Mouse (Mus musculus) embryo, embryonic 10 days (tissue): ENCODE data around the gene N4bp3.
"Not testable (repeated sequence)": the region's sequence is repeated elsewhere in the genome, so short reads cannot be mapped to it uniquely, and the experiment has no call there.

Source experiments
- DNase-seq: peaks from one replicate; pipeline ENCODE4 v3.0.0-alpha.2; 2015; ENCODE audit warnings: low spot score

Gene N4bp3

GRCm38 (mm10) chr11:51652889-51653418, 2.3 kb upstream of the N4bp3 start:
- DNase-seq = no peak

GRCm38 (mm10) chr11:51650261-51650660, 381 bp downstream of the N4bp3 start:
- no peak for DNase-seq

GRCm38 (mm10) chr11:51649889-51650199, 798 bp downstream of the N4bp3 start:
- peak; percentile 58 for DNase-seq

GRCm38 (mm10) chr11:51649111-51649888, 1.3 kb downstream of the N4bp3 start:
- peak; percentile 14 for DNase-seq

- peak; percentile 76 for DNase-seq
These were observed 2.1 kb downstream of the N4bp3 start for GRCm38 (mm10) chr11:51648566-51648965.

- peak; percentile 36 for DNase-seq
These were observed 3.6 kb downstream of the N4bp3 start for GRCm38 (mm10) chr11:51646751-51647667.

GRCm38 (mm10) chr11:51646245-51646644, 4.4 kb downstream of the N4bp3 start:
- no peak for DNase-seq

- DNase-seq = no peak
These were observed 5.3 kb downstream of the N4bp3 start for GRCm38 (mm10) chr11:51645293-51645692.

- no peak for DNase-seq
These were observed 6.4 kb downstream of the N4bp3 start for GRCm38 (mm10) chr11:51644217-51644616.

- no peak for DNase-seq
These were observed 6.9 kb downstream of the N4bp3 start for GRCm38 (mm10) chr11:51643761-51644160.

GRCm38 (mm10) chr11:51643202-51643601, 7.4 kb downstream of the N4bp3 start:
- DNase-seq = no peak

GRCm38 (mm10) chr11:51640748-51641147, 9.9 kb downstream of the N4bp3 start:
- no peak for DNase-seq

- no peak for DNase-seq
These were observed 12.1 kb downstream of the N4bp3 start for GRCm38 (mm10) chr11:51638497-51638896.

GRCm38 (mm10) chr11:51637971-51638414, 12.6 kb downstream of the N4bp3 start:
- DNase-seq = peak; percentile 86

- peak; percentile 85 for DNase-seq
These were observed 14.3 kb downstream of the N4bp3 start for GRCm38 (mm10) chr11:51636323-51636684.

GRCm38 (mm10) chr11:51635525-51636322, 14.9 kb downstream of the N4bp3 start, which contains the start of gene Rmnd5b:
TSS of gene Rmnd5b (minus strand) at chr11:51635896.
- peak; percentile 86 for DNase-seq

- DNase-seq = no peak
These were observed 15.5 kb downstream of the N4bp3 start for GRCm38 (mm10) chr11:51635127-51635524.

GRCm38 (mm10) chr11:51633721-51634120, 16.9 kb downstream of the N4bp3 start:
- no peak for DNase-seq

GRCm38 (mm10) chr11:51633200-51633599, 17.4 kb downstream of the N4bp3 start:
- DNase-seq = not testable (repeated sequence)

- DNase-seq = no peak
These were observed 18.4 kb downstream of the N4bp3 start for GRCm38 (mm10) chr11:51632130-51632753.

GRCm38 (mm10) chr11:51629651-51630314, 20.9 kb downstream of the N4bp3 start:
- DNase-seq = no peak
